Mouse (Mus musculus) kidney, embryonic 16.5 days (tissue): ENCODE data around the gene Cryba1. TPM values are rescaled to one million over a fixed set of nuclear protein-coding genes. Genes with fewer than 3 reads are reported as not detected.

ENCODE experiments used
- ATAC-seq: fragments of 200-750 bp; cut with Nextera tagmentation; 2 replicates; pipeline ENCODE4 v1.8.0; 2017; ENCODE audit warnings: moderate TSS enrichment; ENCODE audit not compliant: low FRiP score, low TSS enrichment
- H3K27ac ChIP-seq: fragments of 300-500 bp; sonication (generic); 2 replicates; pipeline ENCODE4 v1.5.1; 2014; ENCODE audit warnings: low read length
- H3K27me3 ChIP-seq: fragments of 300-500 bp; sonication (generic); 2 replicates; pipeline ENCODE4 v1.6.1; 2014; ENCODE audit warnings: low read length, control low read depth, mixed read lengths; ENCODE audit not compliant: insufficient read depth
- H3K36me3 ChIP-seq: fragments of 300-500 bp; sonication (generic); 2 replicates; pipeline ENCODE4 v1.6.1; 2014; ENCODE audit warnings: low read length, control low read depth, mixed read lengths; ENCODE audit not compliant: insufficient read depth
- H3K4me1 ChIP-seq: fragments of 300-500 bp; sonication (generic); 2 replicates; pipeline ENCODE4 v1.6.1; 2014; ENCODE audit warnings: low read length, control low read depth, mixed read lengths; ENCODE audit not compliant: insufficient read depth
- H3K4me2 ChIP-seq: fragments of 300-500 bp; sonication (generic); replicated peaks from 2 replicates; pipeline ENCODE4 v1.6.1; 2014; ENCODE audit warnings: low read depth, low read length
- H3K4me3 ChIP-seq: fragments of 300-500 bp; sonication (generic); 2 replicates; pipeline ENCODE4 v1.5.1; 2014; ENCODE audit warnings: mild to moderate bottlenecking, low read length
- H3K9ac ChIP-seq: fragments of 300-500 bp; sonication (generic); replicated peaks from 2 replicates; pipeline ENCODE4 v1.6.1; 2014; ENCODE audit warnings: low read length
- H3K9me3 ChIP-seq: fragments of 300-500 bp; sonication (generic); 2 replicates; pipeline ENCODE4 v1.6.1; 2016; ENCODE audit warnings: low read length, control low read depth
- WGBS: fragments of 180-500 bp; shearing (Covaris S2); extraction: QIAGEN DNeasy Blood & Tissue Kit; methylation state at CpG from one replicate; pipeline ENCODE4 v1.1.7; 2014; 5-methylcytosine and 5-hydroxymethylcytosine counted together
- polyA plus RNA-seq: library from polyadenylated mRNA; unstranded; fragments of >200 nt; fragmentation: Nextera tagmentation; extraction: Ambion mirVana; gene quantifications from 2 replicates; pipeline ENCODE4 v1.2.1, GENCODE M21; 2015

Cryba1 gene
- polyA plus RNA-seq, 1 experiment from 2014 or later, result not detected

DNA sequence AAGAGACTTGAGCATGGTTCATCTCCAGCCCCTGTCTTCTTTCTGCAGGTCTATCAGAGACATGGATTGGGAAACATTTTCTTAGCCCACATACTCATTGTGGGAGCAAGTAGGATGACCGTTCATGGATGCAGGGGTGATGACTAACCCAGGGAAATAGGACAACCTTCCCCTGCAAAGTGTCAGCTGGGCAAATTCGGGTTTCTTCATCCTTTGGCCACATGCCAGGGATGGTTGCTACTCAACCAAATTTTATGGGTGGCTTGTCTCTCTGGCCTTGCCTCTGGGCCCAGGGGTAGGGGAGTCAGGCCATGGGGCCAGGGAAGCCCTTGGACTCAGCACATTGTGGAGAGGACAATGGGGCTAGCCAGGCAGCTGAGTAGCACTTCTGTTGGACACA is 3.5 kb upstream of the Cryba1 start:
- no peak for ATAC-seq
- H3K27me3 ChIP-seq, result no peaks in the 10 kb centered on the region
- no peaks in the 10 kb centered on the region for H3K4me1 ChIP-seq
- WGBS, result 75% methylated on average over 2 of the region's 2 CpGs
- H3K4me3 ChIP-seq, result no peak overlapping the region
- H3K27ac ChIP-seq, result no peak overlapping the region
- H3K36me3 ChIP-seq, result no peaks in the 10 kb centered on the region
- H3K9me3 ChIP-seq, result no peaks in the 10 kb centered on the region
- no peak overlapping the region for H3K4me2 ChIP-seq
- no peak overlapping the region for H3K9ac ChIP-seq

- no peak overlapping the region for H3K27ac ChIP-seq
- no peaks in the 10 kb centered on the region for H3K9me3 ChIP-seq
- no peaks in the 10 kb centered on the region for H3K27me3 ChIP-seq
- no peak for ATAC-seq
- H3K4me3 ChIP-seq, result no peak overlapping the region
- 87% methylated on average over 7 of the region's 7 CpGs for WGBS
- H3K4me1 ChIP-seq, result no peaks in the 10 kb centered on the region
- no peak overlapping the region for H3K4me2 ChIP-seq
- H3K36me3 ChIP-seq, result no peaks in the 10 kb centered on the region
- H3K9ac ChIP-seq, result no peak overlapping the region
These were observed 317 bp downstream of the Cryba1 start for GRCm38 (mm10) chr11:77724766-77725165.

DNA sequence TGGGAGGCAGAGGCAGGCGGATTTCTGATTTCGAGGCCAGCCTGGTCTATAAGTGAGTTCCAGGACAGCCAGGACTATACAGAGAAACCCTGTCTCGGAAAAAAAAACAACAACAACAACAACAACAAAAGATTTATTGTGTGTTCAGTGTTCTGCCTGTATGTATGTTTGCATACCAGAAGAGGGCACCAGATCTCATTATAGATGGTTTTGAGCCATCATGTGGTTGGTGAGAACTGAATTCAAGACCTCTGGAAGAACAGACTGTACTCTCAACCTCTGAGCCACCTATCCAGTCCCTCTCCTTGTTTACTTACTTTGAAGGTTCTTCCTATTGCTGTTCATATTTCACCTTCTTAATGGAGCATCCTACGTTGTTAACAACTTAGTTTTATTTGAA is 3.7 kb downstream of the Cryba1 start:
- H3K9ac ChIP-seq, result no peak overlapping the region
- H3K27me3 ChIP-seq, result no peaks in the 10 kb centered on the region
- H3K4me2 ChIP-seq, result no peak overlapping the region
- no peaks in the 10 kb centered on the region for H3K9me3 ChIP-seq
- 87% methylated on average over 4 of the region's 4 CpGs for WGBS
- no peaks in the 10 kb centered on the region for H3K36me3 ChIP-seq
- no peak for ATAC-seq
- no peak overlapping the region for H3K27ac ChIP-seq
- H3K4me1 ChIP-seq, result no peaks in the 10 kb centered on the region
- no peak overlapping the region for H3K4me3 ChIP-seq

- Histone ChIP-seq H3K36me3 (no peaks in the 10 kb centered on the region), H3K4me3 (no peak overlapping the region), H3K27ac (no peak overlapping the region), H3K4me2 (no peak overlapping the region), H3K9ac (no peak overlapping the region), H3K27me3 (no peaks in the 10 kb centered on the region), H3K9me3 (no peaks in the 10 kb centered on the region), H3K4me1 (no peaks in the 10 kb centered on the region)
- ATAC-seq, result no peak
- WGBS, result 97% methylated on average over 2 of the region's 2 CpGs
These were observed 6.0 kb downstream of the Cryba1 start for GRCm38 (mm10) chr11:77719055-77719454.

GRCm38 (mm10) chr11:77713736-77714135 is 11.3 kb downstream of the Cryba1 start:
- Histone ChIP-seq H3K9me3 (no peaks in the 10 kb centered on the region), H3K4me1 (no peaks in the 10 kb centered on the region), H3K36me3 (0 out of 2 replicates have a peak, but pooled peaks cover 3% of the 10 kb centered on the region), H3K9ac (no peak overlapping the region), H3K4me3 (no peak overlapping the region), H3K27me3 (no peaks in the 10 kb centered on the region), H3K27ac (no peak overlapping the region), H3K4me2 (no peak overlapping the region)
- WGBS, result 91% methylated on average over 3 of the region's 3 CpGs
- ATAC-seq, result no peak

DNA sequence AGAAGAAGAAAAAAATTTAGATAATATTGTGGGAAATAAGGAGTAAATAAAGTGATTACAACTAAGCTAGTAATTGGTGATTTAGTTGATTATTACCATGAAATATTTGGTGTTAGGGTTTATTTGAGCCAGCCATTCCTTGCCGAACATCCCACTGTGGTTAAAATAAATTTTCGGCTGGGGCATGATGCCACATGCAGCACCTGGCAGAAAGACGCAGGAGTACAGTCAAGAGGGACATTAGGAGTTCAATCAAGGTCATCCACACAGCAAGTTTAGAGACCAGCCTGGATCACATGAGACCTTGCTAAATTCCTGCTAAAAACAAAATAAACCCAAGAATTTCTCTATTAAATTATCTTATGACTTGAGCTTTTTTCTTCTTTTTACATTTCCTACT is 16.0 kb downstream of the Cryba1 start:
- Histone ChIP-seq H3K9me3 (no peaks in the 10 kb centered on the region), H3K4me1 (no peaks in the 10 kb centered on the region), H3K4me3 (no peak overlapping the region), H3K27ac (no peak overlapping the region), H3K36me3 (peaks cover 21% of the 10 kb centered on the region), H3K27me3 (no peaks in the 10 kb centered on the region), H3K4me2 (no peak overlapping the region), H3K9ac (no peak overlapping the region)
- 59% methylated on average over 3 of the region's 3 CpGs for WGBS
- ATAC-seq, result no peak

- Histone ChIP-seq H3K27ac (no peak overlapping the region), H3K9ac (no peak overlapping the region), H3K27me3 (no peaks in the 10 kb centered on the region), H3K36me3 (peaks cover 25% of the 10 kb centered on the region), H3K9me3 (no peaks in the 10 kb centered on the region), H3K4me3 (no peak overlapping the region), H3K4me1 (no peaks in the 10 kb centered on the region), H3K4me2 (no peak overlapping the region)
- ATAC-seq, result no peak
- 91% methylated on average over 3 of the region's 3 CpGs for WGBS
These were observed 19.2 kb downstream of the Cryba1 start for GRCm38 (mm10) chr11:77705920-77706319.

DNA sequence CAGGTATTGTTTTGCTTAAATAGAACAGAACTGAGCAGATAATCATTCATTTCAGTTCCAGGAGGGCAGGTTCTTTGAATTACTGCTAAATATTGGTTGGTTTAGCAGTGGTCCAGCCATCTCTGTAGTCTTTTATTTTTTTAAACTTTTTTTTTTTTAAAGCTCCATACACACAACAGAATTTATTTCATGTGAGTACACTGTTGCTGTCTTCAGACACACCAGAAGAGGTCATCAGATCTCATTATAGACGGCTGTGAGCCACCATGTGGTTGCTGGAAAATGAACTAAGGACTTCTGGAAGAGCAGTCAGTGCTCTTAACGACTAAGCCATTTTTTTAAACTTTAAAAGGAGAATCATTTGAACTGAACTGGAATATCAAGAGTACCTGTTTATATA is 27.9 kb downstream of the Cryba1 start:
- Histone ChIP-seq H3K27ac (no peak overlapping the region), H3K4me2 (no peak overlapping the region), H3K9ac (no peak overlapping the region), H3K36me3 (peaks cover 43% of the 10 kb centered on the region), H3K4me1 (no peaks in the 10 kb centered on the region), H3K9me3 (no peaks in the 10 kb centered on the region), H3K4me3 (no peak overlapping the region), H3K27me3 (no peaks in the 10 kb centered on the region)
- 59% methylated on average over 2 of the region's 2 CpGs for WGBS
- no peak for ATAC-seq

DNA sequence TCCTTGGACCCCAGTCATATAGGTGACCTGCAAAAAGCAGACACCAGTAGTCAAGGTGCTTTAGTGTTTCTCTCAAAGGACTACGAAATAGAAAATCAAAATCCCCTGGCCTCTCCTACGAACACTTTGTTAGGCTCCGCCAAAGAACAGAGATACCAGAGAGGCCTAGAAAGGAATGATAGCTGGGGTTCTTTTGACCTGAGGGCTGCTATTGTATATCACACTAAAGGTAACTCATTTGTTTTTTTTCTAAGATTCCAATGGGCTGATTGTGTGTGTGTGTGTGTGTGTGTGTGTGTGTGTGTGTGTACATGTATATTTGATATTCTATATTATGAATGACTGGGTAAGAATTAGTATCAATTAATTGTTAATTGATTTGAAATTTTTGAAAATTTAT is 32.1 kb downstream of the Cryba1 start:
- 97% methylated on average over 3 of the region's 3 CpGs for WGBS
- Histone ChIP-seq H3K36me3 (peaks cover 46% of the 10 kb centered on the region), H3K27me3 (no peaks in the 10 kb centered on the region), H3K27ac (no peak overlapping the region), H3K9ac (no peak overlapping the region), H3K4me3 (no peak overlapping the region), H3K4me1 (peaks cover 6% of the 10 kb centered on the region), H3K4me2 (no peak overlapping the region), H3K9me3 (no peaks in the 10 kb centered on the region)
- no peak for ATAC-seq

GRCm38 (mm10) chr11:77687541-77688131 is 37.4 kb downstream of the Cryba1 start:
- Histone ChIP-seq H3K4me2 (peak overlapping the region; percentile 54), H3K4me3 (peak overlapping the region; percentile 79), H3K27me3 (no peaks in the 10 kb centered on the region), H3K9ac (peak overlapping the region; percentile 90), H3K27ac (peak overlapping the region; percentile 98), H3K36me3 (peaks cover 15% of the 10 kb centered on the region), H3K9me3 (no peaks in the 10 kb centered on the region), H3K4me1 (peaks cover 10% of the 10 kb centered on the region)
- WGBS, result 1% methylated on average over 35 of the region's 40 CpGs
- ATAC-seq, result no peak
